Mouse (Mus musculus) midbrain, embryonic 14.5 days (tissue): ENCODE measurements around the gene Olfr1458. TPM values are rescaled to one million over a fixed set of nuclear protein-coding genes. Genes with fewer than 3 reads are reported as not detected.

Experiments used
- ATAC-seq: fragments of 200-750 bp; cut with Nextera tagmentation; 2 replicates; pipeline ENCODE4 v1.8.0; 2017; ENCODE audit warnings: moderate number of reproducible peaks, moderate library complexity; ENCODE audit not compliant: low FRiP score, low TSS enrichment
- DNase-seq: peaks from one replicate; pipeline ENCODE4 v3.0.0-alpha.2; 2015
- H3K27ac ChIP-seq: fragments of 300-500 bp; sonication (generic); replicated peaks from 2 replicates; pipeline ENCODE4 v1.5.1; 2014; ENCODE audit warnings: mild to moderate bottlenecking, low read depth, low read length, moderate library complexity
- H3K27me3 ChIP-seq: fragments of 300-500 bp; sonication (generic); 2 replicates; pipeline ENCODE4 v1.6.1; 2014; ENCODE audit warnings: low read length, control low read depth, mixed read lengths; ENCODE audit not compliant: control insufficient read depth, insufficient read depth
- H3K36me3 ChIP-seq: fragments of 300-500 bp; sonication (generic); 2 replicates; pipeline ENCODE4 v1.6.1; 2014; ENCODE audit warnings: low read length, control low read depth; ENCODE audit not compliant: control insufficient read depth, insufficient read depth
- H3K4me1 ChIP-seq: fragments of 300-500 bp; sonication (generic); 2 replicates; pipeline ENCODE4 v1.6.1; 2014; ENCODE audit warnings: mild to moderate bottlenecking, antibody characterized with exemption, low read length, control low read depth; ENCODE audit not compliant: control insufficient read depth, insufficient read depth
- H3K4me2 ChIP-seq: fragments of 300-500 bp; sonication (generic); 2 replicates; pipeline ENCODE4 v1.6.1; 2014; ENCODE audit warnings: mild to moderate bottlenecking, low read length, moderate library complexity
- H3K4me3 ChIP-seq: fragments of 300-500 bp; sonication (generic); replicated peaks from 2 replicates; pipeline ENCODE4 v1.5.1; 2014; ENCODE audit warnings: low read depth, low read length
- H3K9ac ChIP-seq: fragments of 300-500 bp; sonication (generic); replicated peaks from 2 replicates; pipeline ENCODE4 v1.6.1; 2014; ENCODE audit warnings: mild to moderate bottlenecking, low read length, moderate library complexity
- H3K9me3 ChIP-seq: fragments of 300-500 bp; sonication (generic); 2 replicates; pipeline ENCODE4 v1.6.1; 2016; ENCODE audit warnings: low read length, control low read depth, mixed read lengths; ENCODE audit not compliant: control insufficient read depth
- WGBS: fragments of 180-500 bp; shearing (Covaris S2); extraction: QIAGEN DNeasy Blood & Tissue Kit; methylation state at CpG from one replicate; pipeline ENCODE4 v1.1.7; 2014; 5-methylcytosine and 5-hydroxymethylcytosine counted together
- polyA plus RNA-seq: library from polyadenylated mRNA; unstranded; fragments of >200 nt; fragmentation: Nextera tagmentation; extraction: Ambion mirVana; gene quantifications from 2 replicates; pipeline ENCODE4 v1.2.1, GENCODE M21; 2014

The Olfr1458 gene
- not detected in 2 replicates for polyA plus RNA-seq

DNA sequence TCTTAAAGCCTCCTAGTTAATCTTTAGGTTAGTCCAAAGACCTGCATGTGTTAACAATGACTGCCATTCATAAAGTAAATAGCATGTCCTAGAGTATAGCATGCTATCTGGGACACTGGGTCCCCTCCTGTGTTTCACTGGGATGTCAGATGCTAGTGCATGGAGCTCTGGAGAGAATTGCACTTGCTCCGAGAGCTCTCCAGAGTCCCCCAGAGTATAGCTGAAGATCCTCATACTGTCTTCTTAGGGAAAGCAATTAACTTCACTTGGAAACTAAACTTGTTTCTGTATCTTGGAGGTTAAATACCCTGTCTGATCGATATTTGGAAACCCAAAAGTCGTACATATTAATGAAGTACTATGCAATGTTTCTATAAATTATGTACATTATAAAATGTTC lies at the start of gene Olfr1458:
Gene Olfr1458 (minus strand): TSS at position 101 of the 400 bp plus-strand sequence.
- Histone ChIP-seq H3K9ac (no peak within 1 kb of the TSS), H3K36me3 (no peaks in the 10 kb centered on the region), H3K9me3 (peaks cover 7% of the 10 kb centered on the region), H3K27ac (no peak within 1 kb of the TSS), H3K4me2 (no peak within 1 kb of the TSS), H3K27me3 (no peaks in the 10 kb centered on the region), H3K4me1 (no peaks in the 10 kb centered on the region), H3K4me3 (no peak within 1 kb of the TSS)
- no peak for DNase-seq
- ATAC-seq: no peak
- WGBS: 93% methylated on average over 3 of the region's 3 CpGs

DNA sequence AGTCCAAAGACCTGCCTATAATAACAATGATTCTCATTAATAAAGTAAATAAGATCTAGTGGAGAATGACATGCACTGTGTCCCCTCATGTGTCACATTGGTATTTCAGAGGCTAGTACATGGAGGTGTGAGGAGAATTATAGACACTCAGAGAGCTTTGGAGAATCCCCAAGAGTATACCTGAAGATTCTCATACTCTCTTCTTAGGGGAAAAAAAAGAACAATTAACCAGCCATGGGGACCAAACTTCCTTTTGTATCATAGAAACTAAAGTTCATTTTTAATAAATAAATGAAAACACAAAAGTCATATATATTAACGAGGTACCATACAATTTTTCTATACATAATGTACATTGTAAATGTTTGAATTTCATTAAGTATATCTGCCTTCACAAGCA lies 42.9 kb upstream of the Olfr1458 start, which contains the start of gene Olfr1459:
Gene Olfr1459 (minus strand): TSS at position 101 of the 400 bp plus-strand sequence.
- ATAC-seq (no peak), DNase-seq (no peak)
- Histone ChIP-seq H3K4me3 (no peak within 1 kb of the TSS), H3K9me3 (peaks cover 18% of the 10 kb centered on the region; the same call in 1 of the 2 replicates), H3K27ac (no peak within 1 kb of the TSS), H3K36me3 (no peaks in the 10 kb centered on the region), H3K4me1 (no peaks in the 10 kb centered on the region), H3K4me2 (no peak within 1 kb of the TSS), H3K27me3 (no peaks in the 10 kb centered on the region), H3K9ac (no peak within 1 kb of the TSS)
- WGBS: 76% methylated on average over 1 of the region's 1 CpGs

DNA sequence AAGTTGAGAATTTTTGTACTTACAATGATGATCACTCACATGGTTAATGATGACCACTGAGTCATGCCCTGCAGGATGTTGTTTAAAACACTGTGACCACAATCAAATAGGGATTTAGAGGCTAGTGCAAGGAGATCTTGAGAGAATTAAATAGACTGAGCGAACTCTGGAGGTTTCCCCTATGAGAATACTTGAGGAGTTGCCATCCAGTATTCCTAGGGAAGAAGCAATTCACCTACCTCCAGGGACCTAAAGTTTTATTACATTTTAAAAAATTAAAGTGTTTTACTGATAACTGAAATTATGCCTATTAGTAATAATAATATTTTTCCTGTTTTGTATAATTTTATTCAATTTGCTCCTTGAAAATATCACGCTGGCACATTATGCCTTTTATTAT lies 8.8 kb downstream of the Olfr1458 start, which contains the start of gene Olfr1457:
Gene Olfr1457 (minus strand): TSS at position 101 of the 400 bp plus-strand sequence.
- 71% methylated on average over 2 of the region's 2 CpGs for WGBS
- Histone ChIP-seq H3K9ac (no peak within 1 kb of the TSS), H3K4me3 (no peak within 1 kb of the TSS), H3K36me3 (no peaks in the 10 kb centered on the region), H3K27ac (no peak within 1 kb of the TSS), H3K4me2 (no peak within 1 kb of the TSS), H3K4me1 (no peaks in the 10 kb centered on the region), H3K9me3 (0 out of 2 replicates have a peak, but pooled peaks cover 19% of the 10 kb centered on the region), H3K27me3 (no peaks in the 10 kb centered on the region)
- no peak for DNase-seq
- ATAC-seq: no peak

DNA sequence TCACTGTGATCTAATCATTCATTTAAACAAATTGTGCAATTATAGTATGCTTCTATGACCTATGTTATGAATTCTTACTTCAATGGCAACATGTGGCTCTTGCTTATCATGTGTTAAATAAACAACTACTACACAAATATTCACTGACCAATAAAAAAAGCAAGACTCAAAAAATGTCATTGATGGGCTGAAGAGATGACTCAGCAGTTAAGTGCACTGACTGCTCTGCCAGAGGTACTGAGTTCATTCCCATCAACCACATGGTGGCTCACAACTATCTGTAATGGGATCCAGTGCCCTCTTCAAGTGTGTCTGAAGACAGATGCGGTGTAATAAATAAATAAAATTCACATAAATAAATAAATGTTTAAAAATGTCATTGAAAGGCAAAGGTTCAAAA lies 12.7 kb downstream of the Olfr1458 start:
- peaks cover 21% of the 10 kb centered on the region; the same call in 1 of the 2 replicates for H3K9me3 ChIP-seq
- no peak for ATAC-seq
- DNase-seq: no peak
- no peaks in the 10 kb centered on the region for H3K36me3 ChIP-seq
- no peak overlapping the region for H3K4me3 ChIP-seq
- no peaks in the 10 kb centered on the region for H3K4me1 ChIP-seq
- no peak overlapping the region for H3K27ac ChIP-seq
- 86% methylated on average over 1 of the region's 1 CpGs for WGBS
- no peak overlapping the region for H3K4me2 ChIP-seq
- H3K9ac ChIP-seq: no peak overlapping the region
- H3K27me3 ChIP-seq: no peaks in the 10 kb centered on the region

DNA sequence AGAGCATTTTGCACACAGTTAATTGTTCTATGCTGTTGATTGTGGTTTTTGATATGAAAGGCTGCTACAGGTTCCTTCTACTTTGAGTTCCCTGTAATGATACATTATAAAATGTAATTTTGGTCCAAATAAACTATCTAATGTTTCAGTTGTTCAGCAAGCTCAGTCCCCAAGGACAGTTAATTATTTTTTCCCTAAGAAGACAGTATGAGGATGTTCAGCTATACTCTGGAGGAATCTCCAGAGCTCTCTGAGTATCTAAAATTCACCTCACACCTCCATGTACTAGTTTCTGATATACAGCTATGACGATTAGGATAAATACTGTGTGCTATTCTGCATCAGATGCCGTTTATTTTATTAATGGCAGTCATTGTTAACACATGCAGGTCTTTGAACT lies 46.3 kb downstream of the Olfr1458 start, which contains the start of gene Olfr1454:
Gene Olfr1454 (plus strand): TSS at position 301 of the 400 bp plus-strand sequence.
- no peak within 1 kb of the TSS for H3K4me3 ChIP-seq
- no peak within 1 kb of the TSS for H3K9ac ChIP-seq
- H3K9me3 ChIP-seq: no peaks in the 10 kb centered on the region
- no peak within 1 kb of the TSS for H3K4me2 ChIP-seq
- H3K27ac ChIP-seq: no peak within 1 kb of the TSS
- no peak for DNase-seq
- no peaks in the 10 kb centered on the region for H3K27me3 ChIP-seq
- WGBS: 69% methylated on average over 2 of the region's 2 CpGs
- ATAC-seq: no peak
- H3K4me1 ChIP-seq: no peaks in the 10 kb centered on the region
- H3K36me3 ChIP-seq: no peaks in the 10 kb centered on the region

Other genes starting within 250 kb of the Olfr1458 start
- gene Olfr1444, start 249.5 kb downstream of the Olfr1458 start, polyA plus RNA-seq: not detected in 2 replicates
- gene Olfr1445, start 222.9 kb downstream of the Olfr1458 start, polyA plus RNA-seq: not detected in 2 replicates
- not detected in 2 replicates for gene Olfr1446, start 213.3 kb downstream of the Olfr1458 start, polyA plus RNA-seq
- gene Olfr1447, start 203.0 kb downstream of the Olfr1458 start, polyA plus RNA-seq: not detected in 2 replicates
- gene Olfr1448, start 182.4 kb downstream of the Olfr1458 start, polyA plus RNA-seq: not detected in 2 replicates
- gene Olfr1449, start 175.9 kb downstream of the Olfr1458 start, polyA plus RNA-seq: not detected in 2 replicates
- not detected in 2 replicates for gene Olfr1450, start 156.5 kb downstream of the Olfr1458 start, polyA plus RNA-seq
- gene Olfr1451, start 111.8 kb downstream of the Olfr1458 start, polyA plus RNA-seq: not detected in 2 replicates
- not detected in 2 replicates for gene Olfr1453, start 78.4 kb downstream of the Olfr1458 start, polyA plus RNA-seq
- not detected in 2 replicates for gene Olfr1454, start 46.2 kb downstream of the Olfr1458 start, polyA plus RNA-seq
- not detected in 2 replicates for gene Olfr1457, start 8.9 kb downstream of the Olfr1458 start, polyA plus RNA-seq
- gene Olfr1459, start 42.8 kb upstream of the Olfr1458 start, polyA plus RNA-seq: not detected in 2 replicates
- gene Olfr1461, start 56.2 kb upstream of the Olfr1458 start, polyA plus RNA-seq: not detected in 2 replicates
- gene Olfr1462, start 79.0 kb upstream of the Olfr1458 start, polyA plus RNA-seq: not detected in 2 replicates
- gene Olfr1463, start 124.6 kb upstream of the Olfr1458 start, polyA plus RNA-seq: not detected in 2 replicates
- gene Olfr1465, start 208.8 kb upstream of the Olfr1458 start, polyA plus RNA-seq: not detected in 2 replicates
- not detected in 2 replicates for gene Olfr1466, start 232.1 kb upstream of the Olfr1458 start, polyA plus RNA-seq